Mouse (Mus musculus) splenic B cell, adult 2 months (primary cell): ENCODE measurements around the gene Ggact.

Experiments
- DNase-seq: peaks from one replicate; pipeline ENCODE4 v3.0.0-alpha.2; 2011; ENCODE audit warnings: low read depth, low spot score
- H3K27me3 ChIP-seq: 2 replicates; pipeline ENCODE4 v1.6.1; 2012; ENCODE audit warnings: mild to moderate bottlenecking, low read length, moderate library complexity, mixed read lengths; ENCODE audit not compliant: control insufficient read depth, poor library complexity, insufficient read depth, severe bottlenecking
- H3K36me3 ChIP-seq: 2 replicates; pipeline ENCODE4 v1.6.1; 2012; ENCODE audit warnings: mild to moderate bottlenecking, low read length, moderate library complexity, mixed read lengths; ENCODE audit not compliant: control insufficient read depth, poor library complexity, insufficient read depth, severe bottlenecking

Gene Ggact

DNA sequence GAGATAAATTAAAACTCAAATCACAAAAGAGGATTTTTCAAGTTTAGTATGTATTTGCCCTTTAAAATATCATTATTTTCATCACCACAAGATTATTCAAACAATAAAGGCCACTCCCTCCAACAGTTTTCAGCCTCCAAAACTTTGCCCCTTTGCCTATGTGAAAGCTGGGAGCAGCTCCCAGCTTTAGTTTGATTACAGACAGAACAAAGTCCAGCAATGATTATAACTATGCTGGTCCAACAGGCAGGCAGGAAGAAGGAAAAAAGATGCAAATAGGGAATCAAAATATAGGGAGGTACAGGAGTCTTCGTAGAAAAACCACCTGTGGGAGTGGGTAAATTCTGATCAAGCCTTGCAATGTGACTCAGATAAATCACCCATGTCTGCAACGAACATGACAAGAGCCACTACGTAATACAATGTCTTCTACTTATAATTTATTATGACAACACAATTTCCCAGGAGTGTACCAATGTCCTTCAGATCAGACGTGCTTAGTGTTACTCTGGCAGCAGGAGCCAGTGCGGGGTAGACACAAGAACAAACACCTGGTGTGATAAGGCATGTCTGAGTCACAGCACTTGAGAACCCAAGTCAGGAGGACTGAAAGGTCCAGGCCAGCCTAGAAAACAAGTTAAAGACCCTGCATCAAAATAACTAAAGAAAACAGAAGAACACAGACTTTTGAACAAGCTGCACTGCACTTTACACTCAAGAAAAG lies 4.0 kb downstream of the Ggact start:
- H3K36me3 ChIP-seq, result peaks cover 3% of the 10 kb centered on the region; the same call in 1 of the 2 replicates
- no peak for DNase-seq
- H3K27me3 ChIP-seq, result no peaks in the 10 kb centered on the region; the same call in 1 of the 2 replicates

GRCm38 (mm10) chr14:122908075-122908474 lies 5.5 kb downstream of the Ggact start:
- Histone ChIP-seq H3K27me3 (no peaks in the 10 kb centered on the region; the same call in 1 of the 2 replicates), H3K36me3 (peaks cover 3% of the 10 kb centered on the region; the same call in 1 of the 2 replicates)
- DNase-seq, result no peak

DNA sequence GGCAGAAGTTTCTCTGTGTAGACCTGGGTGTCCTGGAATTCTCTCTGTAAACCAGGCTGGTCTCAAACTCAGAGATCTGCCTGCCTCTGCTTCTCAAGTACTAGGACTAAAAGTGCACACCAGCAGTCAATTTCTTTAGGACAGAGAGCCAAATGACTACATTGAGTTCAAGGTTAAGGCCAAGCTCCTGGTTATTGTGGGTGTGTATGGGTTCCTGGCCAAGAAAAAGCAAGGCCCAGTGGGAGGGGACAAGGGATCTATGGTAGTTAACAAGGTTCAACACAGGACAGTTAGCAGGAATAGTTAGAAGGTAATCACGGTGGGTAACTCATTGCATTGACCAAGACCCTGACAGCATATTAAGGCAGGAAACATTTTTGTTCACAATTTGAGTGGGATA lies 8.6 kb downstream of the Ggact start:
- DNase-seq, result no peak

DNA sequence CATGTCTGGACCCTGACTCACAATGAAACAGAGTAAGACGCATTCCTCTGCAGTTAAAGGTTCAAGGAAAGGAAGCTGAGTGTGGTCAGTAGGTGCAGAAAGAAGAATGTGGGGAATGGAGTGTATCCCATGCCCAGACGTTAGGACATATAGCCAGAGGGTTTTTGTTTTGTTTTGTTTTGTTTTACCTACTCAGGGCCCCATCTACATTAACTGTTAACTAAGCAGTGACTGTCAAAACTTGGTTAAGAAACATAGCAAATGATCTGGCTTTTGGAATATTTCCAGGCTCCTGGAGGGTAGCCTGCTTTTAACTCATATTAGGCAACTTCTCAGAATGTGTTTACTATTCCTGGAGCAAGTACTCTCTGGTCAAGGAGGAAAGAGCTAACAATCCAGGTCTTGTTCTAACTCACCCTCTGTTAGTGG lies 9.6 kb downstream of the Ggact start:
- Histone ChIP-seq H3K27me3 (no peaks in the 10 kb centered on the region; the same call in 1 of the 2 replicates), H3K36me3 (peaks cover 2% of the 10 kb centered on the region; the same call in 1 of the 2 replicates)
- DNase-seq, result no peak

More for the DNA sequence above, 8.6 kb downstream of the Ggact start:
- H3K36me3 ChIP-seq, result peaks cover 2% of the 10 kb centered on the region; the same call in 1 of the 2 replicates
- H3K27me3 ChIP-seq, result no peaks in the 10 kb centered on the region; the same call in 1 of the 2 replicates

DNA sequence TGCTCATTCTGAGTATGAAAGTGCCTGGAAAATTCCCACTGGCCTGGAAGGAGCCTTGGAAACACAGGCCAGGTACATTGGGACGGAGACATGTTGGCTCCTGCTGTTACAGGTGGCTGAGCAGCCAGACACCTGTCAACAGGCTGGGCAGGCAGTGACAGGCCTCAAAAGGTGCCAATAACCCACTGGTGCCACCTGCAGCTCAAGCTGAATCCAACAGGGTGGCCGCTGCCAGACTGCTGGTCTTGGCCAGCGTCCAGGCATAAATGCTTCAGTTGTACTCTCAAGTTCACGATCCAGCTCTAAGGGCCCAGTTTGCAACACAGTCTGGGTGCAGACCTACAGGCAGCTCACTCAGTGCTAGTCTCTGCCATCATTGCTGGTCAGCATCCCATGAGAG lies 10.7 kb downstream of the Ggact start:
- Histone ChIP-seq H3K36me3 (peaks cover 2% of the 10 kb centered on the region; the same call in 1 of the 2 replicates), H3K27me3 (no peaks in the 10 kb centered on the region)
- no peak for DNase-seq

DNA sequence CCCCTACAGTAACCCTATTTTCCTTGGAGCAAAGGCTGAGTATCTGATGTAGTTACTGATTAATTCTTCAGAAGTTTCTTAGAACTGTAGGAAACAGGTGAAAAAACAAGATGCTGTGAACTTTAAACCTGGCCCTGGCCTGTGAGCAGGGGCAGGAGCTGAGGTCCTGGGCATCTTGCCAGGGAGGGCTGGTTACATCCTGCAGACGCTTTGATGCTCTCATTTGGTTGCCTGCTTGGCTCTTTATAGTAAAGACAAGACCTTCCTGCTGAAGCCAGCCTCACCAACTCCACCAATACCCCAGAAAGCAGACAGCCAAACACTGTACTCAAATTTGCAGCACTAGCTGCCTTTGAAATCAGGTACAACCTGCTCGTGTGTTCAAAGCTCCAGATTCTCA lies 11.4 kb downstream of the Ggact start:
- no peak for DNase-seq
- H3K36me3 ChIP-seq, result peaks cover 2% of the 10 kb centered on the region; the same call in 1 of the 2 replicates
- no peaks in the 10 kb centered on the region for H3K27me3 ChIP-seq

DNA sequence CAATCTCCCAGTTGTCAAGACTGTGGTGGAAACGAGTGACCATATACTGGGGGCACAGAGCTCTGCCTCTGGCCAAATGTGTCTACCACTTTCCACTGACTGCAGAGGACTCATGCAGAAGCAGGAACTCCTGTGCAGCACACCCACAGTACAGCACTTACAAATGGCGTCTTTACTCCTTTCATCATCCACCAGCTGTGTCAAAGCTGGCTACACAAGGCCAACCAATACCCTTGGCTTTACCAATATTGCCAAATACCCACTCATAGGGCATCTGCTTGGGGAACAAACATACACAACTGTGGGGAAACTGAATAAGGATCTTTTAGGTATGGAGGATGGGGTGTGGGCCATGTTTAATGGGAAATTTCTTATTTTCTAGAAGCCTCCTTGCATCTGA lies 11.8 kb downstream of the Ggact start:
- no peak for DNase-seq
- no peaks in the 10 kb centered on the region for H3K27me3 ChIP-seq
- H3K36me3 ChIP-seq, result peaks cover 2% of the 10 kb centered on the region; the same call in 1 of the 2 replicates

GRCm38 (mm10) chr14:122901177-122901576 lies 12.4 kb downstream of the Ggact start:
- DNase-seq, result no peak
- peaks cover 2% of the 10 kb centered on the region; the same call in 1 of the 2 replicates for H3K36me3 ChIP-seq
- no peaks in the 10 kb centered on the region for H3K27me3 ChIP-seq

DNA sequence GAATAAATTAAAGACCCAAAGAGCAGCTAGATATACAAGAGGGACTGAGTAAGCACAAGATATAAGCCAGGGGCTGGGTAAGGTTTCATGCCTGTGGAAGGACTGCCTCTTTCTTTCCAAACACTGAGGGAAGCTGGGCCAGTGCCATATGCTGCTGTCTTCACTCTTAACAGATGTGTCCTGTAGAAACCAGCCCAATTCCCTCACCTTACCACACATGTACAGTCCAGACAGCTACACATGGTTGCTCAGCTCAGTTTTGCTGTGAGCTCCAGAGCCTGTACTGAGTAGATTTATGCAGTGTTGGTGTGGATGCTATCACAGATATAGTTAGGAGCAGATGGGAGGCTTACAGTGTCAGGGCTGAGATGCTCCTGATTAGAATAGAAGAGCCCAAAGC lies 12.9 kb downstream of the Ggact start:
- DNase-seq, result no peak
- Histone ChIP-seq H3K27me3 (no peaks in the 10 kb centered on the region), H3K36me3 (peaks cover 2% of the 10 kb centered on the region; the same call in 1 of the 2 replicates)

DNA sequence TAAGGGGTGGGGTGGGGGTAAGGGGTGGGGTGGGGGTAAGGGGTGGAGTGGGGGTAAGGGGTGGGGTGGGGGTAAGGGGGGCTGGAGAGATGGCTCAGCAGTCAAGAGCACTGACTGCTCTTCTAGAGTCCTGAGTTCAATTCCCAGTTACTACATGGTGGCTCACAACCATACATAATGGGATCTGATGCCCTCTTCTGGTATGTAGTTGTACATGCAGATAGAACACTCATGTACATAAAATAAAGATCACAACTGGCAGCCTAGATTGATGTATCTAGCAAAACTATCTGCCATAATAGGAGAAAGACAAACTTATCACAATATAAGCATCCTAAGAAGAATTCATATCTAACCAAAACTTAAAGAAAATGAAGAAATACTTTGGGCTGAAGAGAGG lies 15.0 kb downstream of the Ggact start:
- H3K27me3 ChIP-seq, result no peaks in the 10 kb centered on the region
- DNase-seq, result peak; percentile 19
- H3K36me3 ChIP-seq, result no peaks in the 10 kb centered on the region

GRCm38 (mm10) chr14:122896106-122896505 lies 17.5 kb downstream of the Ggact start:
- no peaks in the 10 kb centered on the region; the same call in 1 of the 2 replicates for H3K36me3 ChIP-seq
- DNase-seq, result no peak
- no peaks in the 10 kb centered on the region for H3K27me3 ChIP-seq

- Histone ChIP-seq H3K36me3 (peaks cover 2% of the 10 kb centered on the region; the same call in 1 of the 2 replicates), H3K27me3 (no peaks in the 10 kb centered on the region)
- no peak for DNase-seq
These were observed 22.0 kb downstream of the Ggact start for GRCm38 (mm10) chr14:122891470-122891968.

DNA sequence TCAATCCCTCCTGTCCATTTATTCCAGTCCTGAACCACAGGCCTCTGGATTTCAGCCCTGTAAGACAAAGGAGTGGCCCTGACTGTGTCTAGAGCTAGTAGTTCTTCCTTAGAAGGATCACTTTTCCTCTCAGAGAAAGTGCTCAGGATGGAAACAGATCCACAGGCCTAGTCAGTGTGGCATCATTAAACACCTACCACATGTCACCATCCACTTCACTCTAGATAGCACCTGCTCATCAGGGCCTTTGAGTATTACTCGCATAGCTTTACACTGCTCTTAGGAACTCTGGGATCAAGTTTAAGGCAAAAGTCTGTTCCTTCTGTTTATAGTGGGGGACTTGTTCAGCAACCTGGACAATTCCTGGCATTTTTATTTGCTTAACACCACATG lies 25.1 kb downstream of the Ggact start:
- no peak for DNase-seq
- peaks cover 2% of the 10 kb centered on the region; the same call in 1 of the 2 replicates for H3K36me3 ChIP-seq
- no peaks in the 10 kb centered on the region for H3K27me3 ChIP-seq

DNA sequence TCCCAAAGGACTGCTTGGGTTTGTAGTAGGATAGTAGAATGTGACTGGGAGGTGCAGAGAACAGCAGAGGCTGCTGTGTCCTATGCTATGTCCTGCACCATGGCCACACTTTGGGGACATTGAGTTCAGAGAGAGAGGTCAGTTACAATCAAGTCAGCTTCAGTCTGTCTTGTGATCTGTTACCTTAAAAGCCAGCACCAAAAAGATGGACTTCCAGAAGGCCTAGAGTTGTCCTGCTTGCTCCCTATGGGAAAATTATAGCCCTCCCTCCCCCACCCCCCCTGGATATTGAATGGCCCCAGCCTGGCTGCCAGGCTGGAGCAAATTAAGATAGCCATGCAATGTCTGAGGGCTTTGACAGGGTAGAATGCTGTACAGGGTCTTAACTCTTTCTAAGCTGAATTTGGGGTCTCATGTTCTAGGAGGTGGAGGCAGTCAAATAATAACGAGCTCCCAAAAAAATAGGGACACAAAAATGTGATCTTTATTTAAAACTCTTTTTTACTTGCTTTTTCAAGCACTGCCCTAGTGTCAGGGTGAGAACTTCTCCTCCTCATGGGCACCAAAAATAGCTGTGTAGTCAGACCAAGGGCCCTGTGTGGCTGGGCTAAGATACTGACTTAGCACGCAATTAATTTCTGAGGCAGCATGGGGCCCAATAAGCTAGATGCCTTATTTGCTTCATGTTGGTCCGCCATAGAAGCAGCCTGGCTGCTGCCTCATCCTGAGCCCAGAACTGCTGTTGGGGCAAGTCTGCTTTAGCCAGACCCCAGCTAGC lies 25.7 kb downstream of the Ggact start:
- Histone ChIP-seq H3K36me3 (peaks cover 2% of the 10 kb centered on the region; the same call in 1 of the 2 replicates), H3K27me3 (no peaks in the 10 kb centered on the region)
- DNase-seq, result no peak

- no peak for DNase-seq
- Histone ChIP-seq H3K27me3 (no peaks in the 10 kb centered on the region), H3K36me3 (peaks cover 2% of the 10 kb centered on the region; the same call in 1 of the 2 replicates)
These were observed 26.3 kb downstream of the Ggact start for GRCm38 (mm10) chr14:122887278-122887677.
